Mouse (Mus musculus) urinary bladder, postnatal 4 days (tissue): ENCODE results near the gene Meis1.

ENCODE experiments used
- DNase-seq, 2 experiments: peaks; one replicate each; pipeline ENCODE4 v3.0.0; 2021 to 2022; ENCODE audit warnings: low spot score in 2 of 2

Meis1 gene

GRCm38 (mm10) chr11:18990244-18990677, 28.5 kb downstream of the Meis1 start:
- DNase-seq: no peak

- DNase-seq: no peak
These were observed 29.0 kb downstream of the Meis1 start for GRCm38 (mm10) chr11:18989669-18990243.

- DNase-seq: no peak
These were observed 30.0 kb downstream of the Meis1 start for GRCm38 (mm10) chr11:18988637-18989263.

GRCm38 (mm10) chr11:18983813-18984212, 35.0 kb downstream of the Meis1 start:
- DNase-seq: no peak

- no peak for DNase-seq
These were observed 35.5 kb downstream of the Meis1 start for GRCm38 (mm10) chr11:18983294-18983693.

GRCm38 (mm10) chr11:18982331-18982730, 36.5 kb downstream of the Meis1 start:
- no peak for DNase-seq

GRCm38 (mm10) chr11:18981367-18981766, 37.4 kb downstream of the Meis1 start:
- DNase-seq: no peak

- no peak for DNase-seq
These were observed 38.2 kb downstream of the Meis1 start for GRCm38 (mm10) chr11:18980615-18981014.

GRCm38 (mm10) chr11:18975087-18975486, 43.7 kb downstream of the Meis1 start:
- DNase-seq: no peak

GRCm38 (mm10) chr11:18973808-18974207, 45.0 kb downstream of the Meis1 start:
- DNase-seq: no peak

- no peak for DNase-seq
These were observed 45.8 kb downstream of the Meis1 start for GRCm38 (mm10) chr11:18972968-18973367.

GRCm38 (mm10) chr11:18971551-18971950, 47.2 kb downstream of the Meis1 start:
- DNase-seq: peak in 1 of 2 experiments; percentile 54

GRCm38 (mm10) chr11:18969920-18970336, 48.9 kb downstream of the Meis1 start:
- DNase-seq: peak in 1 of 2 experiments; percentile 25

GRCm38 (mm10) chr11:18964418-18964817, 54.4 kb downstream of the Meis1 start:
- DNase-seq: no peak

- DNase-seq: no peak
These were observed 55.3 kb downstream of the Meis1 start for GRCm38 (mm10) chr11:18963202-18964136.

GRCm38 (mm10) chr11:18959465-18959864, 59.3 kb downstream of the Meis1 start:
- DNase-seq: no peak

GRCm38 (mm10) chr11:18957805-18958770, 60.7 kb downstream of the Meis1 start:
- peak; percentile 32 to 62 for DNase-seq

- DNase-seq: no peak
These were observed 61.5 kb downstream of the Meis1 start for GRCm38 (mm10) chr11:18957097-18957804.

GRCm38 (mm10) chr11:18955969-18956368, 62.8 kb downstream of the Meis1 start:
- DNase-seq: no peak

GRCm38 (mm10) chr11:18954852-18955251, 63.9 kb downstream of the Meis1 start:
- no peak for DNase-seq

- no peak for DNase-seq
These were observed 64.9 kb downstream of the Meis1 start for GRCm38 (mm10) chr11:18953892-18954291.
